Mouse (Mus musculus) forebrain, embryonic 15.5 days (tissue): Measurements from ENCODE around the gene Nup85. TPM values are rescaled to one million over a fixed set of nuclear protein-coding genes. Genes with fewer than 3 reads are reported as not detected.
A peak's percentile ranks its signal among the peaks of the same experiment; 100 is the strongest.

Experiments
- ATAC-seq: fragments of 200-750 bp; cut with Nextera tagmentation; replicated peaks from 2 replicates; pipeline ENCODE4 v1.8.0; 2017; ENCODE audit warnings: mild to moderate bottlenecking, moderate TSS enrichment, moderate library complexity
- H3K27ac ChIP-seq: fragments of 300-500 bp; sonication (generic); replicated peaks from 2 replicates; pipeline ENCODE4 v1.5.1; 2015; ENCODE audit warnings: mild to moderate bottlenecking, inconsistent platforms
- H3K27me3 ChIP-seq: fragments of 300-500 bp; sonication (generic); 2 replicates; pipeline ENCODE4 v1.6.1; 2015; ENCODE audit warnings: inconsistent platforms
- H3K36me3 ChIP-seq: fragments of 300-500 bp; sonication (generic); 2 replicates; pipeline ENCODE4 v1.6.1; 2015; ENCODE audit warnings: mild to moderate bottlenecking, inconsistent platforms
- H3K4me1 ChIP-seq: fragments of 300-500 bp; sonication (generic); 2 replicates; pipeline ENCODE4 v1.6.1; 2015; ENCODE audit warnings: inconsistent platforms
- H3K4me2 ChIP-seq: fragments of 300-500 bp; sonication (generic); replicated peaks from 2 replicates; pipeline ENCODE4 v1.6.1; 2015; ENCODE audit warnings: mild to moderate bottlenecking, inconsistent platforms
- H3K4me3 ChIP-seq: fragments of 300-500 bp; sonication (generic); 2 replicates; pipeline ENCODE4 v1.5.1; 2015; ENCODE audit warnings: mild to moderate bottlenecking, inconsistent platforms
- H3K9ac ChIP-seq: fragments of 300-500 bp; sonication (generic); replicated peaks from 2 replicates; pipeline ENCODE4 v1.6.1; 2015; ENCODE audit warnings: mild to moderate bottlenecking, inconsistent platforms
- H3K9me3 ChIP-seq: fragments of 300-500 bp; sonication (generic); 2 replicates; pipeline ENCODE4 v1.6.1; 2016; ENCODE audit warnings: inconsistent platforms
- WGBS: fragments of 180-500 bp; shearing (Covaris S2); methylation state at CpG from one replicate; pipeline ENCODE4 v1.1.7; 2015; ENCODE audit warnings: mixed read lengths; 5-methylcytosine and 5-hydroxymethylcytosine counted together
- polyA plus RNA-seq: library from polyadenylated mRNA; unstranded; fragments of >200 nt; fragmentation: Nextera tagmentation; extraction: Ambion mirVana; gene quantifications from 2 replicates; pipeline ENCODE4 v1.2.1, GENCODE M21; 2015

Nup85 gene
- polyA plus RNA-seq, 1 experiment from 2014 or later: 127 TPM

- no peak overlapping the region for H3K9ac ChIP-seq
- H3K27me3 ChIP-seq: no peaks in the 10 kb centered on the region
- H3K9me3 ChIP-seq: no peaks in the 10 kb centered on the region
- no peak overlapping the region for H3K4me2 ChIP-seq
- peaks cover 34% of the 10 kb centered on the region for H3K4me1 ChIP-seq
- peaks cover 29% of the 10 kb centered on the region for H3K36me3 ChIP-seq
- no peak overlapping the region for H3K27ac ChIP-seq
- WGBS: 94% methylated on average over 18 of the region's 18 CpGs
- no peak overlapping the region for H3K4me3 ChIP-seq
- ATAC-seq: no peak
These were observed 42.5 kb downstream of the Nup85 start for GRCm38 (mm10) chr11:115606733-115607132.

GRCm38 (mm10) chr11:115608421-115609399, 44.5 kb downstream of the Nup85 start:
- Histone ChIP-seq H3K27ac (no peak overlapping the region), H3K9me3 (no peaks in the 10 kb centered on the region), H3K4me2 (no peak overlapping the region), H3K9ac (no peak overlapping the region), H3K4me3 (no peak overlapping the region), H3K36me3 (peaks cover 29% of the 10 kb centered on the region), H3K4me1 (peaks cover 35% of the 10 kb centered on the region), H3K27me3 (no peaks in the 10 kb centered on the region)
- no peak for ATAC-seq
- WGBS: 86% methylated on average over 23 of the region's 23 CpGs

- Histone ChIP-seq H3K27ac (no peak overlapping the region), H3K4me2 (no peak overlapping the region), H3K4me1 (peaks cover 31% of the 10 kb centered on the region), H3K36me3 (peaks cover 29% of the 10 kb centered on the region), H3K9me3 (no peaks in the 10 kb centered on the region), H3K27me3 (no peaks in the 10 kb centered on the region), H3K4me3 (no peak overlapping the region), H3K9ac (no peak overlapping the region)
- 81% methylated on average over 3 of the region's 3 CpGs for WGBS
- ATAC-seq: no peak
These were observed 45.3 kb downstream of the Nup85 start for GRCm38 (mm10) chr11:115609576-115609975.

DNA sequence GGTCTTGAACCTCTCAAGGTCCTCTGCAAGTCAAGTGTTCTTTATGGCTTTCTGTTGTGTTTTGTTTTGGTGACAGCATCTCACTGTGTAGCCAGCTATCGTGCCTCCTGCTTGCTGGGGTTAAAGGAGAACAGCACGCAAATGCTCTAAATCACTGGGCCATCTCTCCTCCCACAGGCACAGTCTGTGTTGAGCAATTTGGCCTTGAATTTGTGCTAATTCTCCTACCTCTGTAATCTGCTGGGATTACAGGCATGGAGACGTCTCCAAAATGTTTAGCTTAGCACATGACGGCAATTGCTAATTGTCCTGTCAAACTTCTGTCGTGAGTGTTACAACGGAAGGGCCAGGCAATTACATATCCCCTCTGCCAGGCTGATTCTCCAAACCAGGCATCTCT, 46.9 kb downstream of the Nup85 start:
- H3K4me3 ChIP-seq: no peak overlapping the region
- 71% methylated on average over 6 of the region's 6 CpGs for WGBS
- no peaks in the 10 kb centered on the region for H3K9me3 ChIP-seq
- no peaks in the 10 kb centered on the region for H3K27me3 ChIP-seq
- H3K4me1 ChIP-seq: peaks cover 18% of the 10 kb centered on the region
- H3K27ac ChIP-seq: no peak overlapping the region
- ATAC-seq: no peak
- no peak overlapping the region for H3K4me2 ChIP-seq
- no peak overlapping the region for H3K9ac ChIP-seq
- peaks cover 33% of the 10 kb centered on the region for H3K36me3 ChIP-seq

DNA sequence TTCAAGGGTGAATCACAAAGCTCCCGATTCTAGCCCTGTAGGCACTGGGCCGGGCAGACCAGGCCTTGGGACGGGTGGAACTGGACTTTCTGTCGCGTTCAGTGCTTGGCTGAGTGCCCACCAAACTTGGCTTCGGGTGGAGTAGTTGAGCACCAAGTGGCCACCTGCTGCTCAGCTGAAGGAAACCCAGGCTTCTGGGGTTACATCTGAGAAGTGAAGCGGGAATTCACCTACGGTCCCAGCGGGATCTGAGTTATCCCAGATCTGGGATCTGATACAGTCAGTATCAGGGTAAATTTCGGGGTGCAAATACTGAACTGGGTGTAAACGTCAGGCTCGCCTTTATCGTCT, 47.8 kb downstream of the Nup85 start:
- Histone ChIP-seq H3K4me3 (peak overlapping the region; percentile 70), H3K27ac (peak overlapping the region; percentile 66), H3K27me3 (no peaks in the 10 kb centered on the region), H3K36me3 (peaks cover 26% of the 10 kb centered on the region), H3K9ac (peak overlapping the region; percentile 65), H3K4me1 (peaks cover 18% of the 10 kb centered on the region), H3K9me3 (no peaks in the 10 kb centered on the region), H3K4me2 (peak overlapping the region; percentile 93)
- no peak; the same call in 1 of the 2 replicates for ATAC-seq
- WGBS: 2% methylated on average over 13 of the region's 13 CpGs

- Histone ChIP-seq H3K9ac (peak within 1 kb of the TSS; percentile 65), H3K36me3 (peaks cover 21% of the 10 kb centered on the region; the same call in 1 of the 2 replicates), H3K27me3 (no peaks in the 10 kb centered on the region), H3K4me3 (peak within 1 kb of the TSS; percentile 70), H3K9me3 (no peaks in the 10 kb centered on the region), H3K27ac (peak within 1 kb of the TSS; percentile 77), H3K4me2 (peak within 1 kb of the TSS; percentile 93), H3K4me1 (peaks cover 18% of the 10 kb centered on the region)
- 1% methylated on average over 67 of the region's 80 CpGs for WGBS
- peak; percentile 75 for ATAC-seq
These were observed 48.3 kb downstream of the Nup85 start, which contains the start of gene Mif4gd for GRCm38 (mm10) chr11:115612410-115613137. Gene Mif4gd (minus strand): TSS chr11:115612969.

DNA sequence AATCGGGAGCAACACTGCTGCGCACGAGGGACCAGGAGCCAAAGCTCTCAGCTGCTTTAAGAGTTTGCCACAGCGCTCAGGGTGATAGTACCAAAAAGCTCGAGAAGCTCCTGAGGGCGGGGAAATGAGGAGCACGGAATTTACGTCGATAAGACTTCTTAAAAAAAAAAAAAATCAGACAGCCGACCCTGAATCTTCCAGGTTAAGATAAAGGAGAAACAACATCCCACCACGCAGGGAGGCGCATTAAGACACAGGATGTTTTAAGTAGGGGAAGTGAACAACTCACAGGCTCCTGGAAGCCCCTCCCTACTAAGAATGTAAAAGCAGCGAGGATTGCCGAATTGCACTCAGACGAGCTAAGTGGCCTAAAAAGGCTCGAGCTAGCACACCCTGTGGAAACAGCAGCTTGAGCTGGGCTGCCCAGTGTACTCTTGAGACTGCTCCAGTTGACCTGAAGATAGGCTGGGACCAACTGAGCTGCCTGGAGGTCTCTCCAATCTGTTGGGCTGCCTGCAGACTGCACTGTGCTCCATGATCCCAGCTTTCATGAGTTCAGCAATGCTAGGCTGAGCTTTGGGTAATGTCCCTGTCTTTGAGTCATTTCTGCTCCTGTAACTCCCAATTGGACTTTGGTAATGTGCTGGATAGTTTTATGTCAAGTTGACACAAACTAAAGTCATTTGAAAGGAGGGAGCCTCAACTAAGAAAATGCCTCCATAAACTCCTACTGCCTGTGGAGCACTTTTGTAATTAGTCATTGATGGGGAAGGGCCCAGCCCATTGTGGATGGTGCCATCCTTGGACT, 49.1 kb downstream of the Nup85 start:
- no peak for ATAC-seq
- no peaks in the 10 kb centered on the region for H3K9me3 ChIP-seq
- H3K4me1 ChIP-seq: peaks cover 18% of the 10 kb centered on the region
- peak overlapping the region; percentile 70 for H3K4me3 ChIP-seq
- peak overlapping the region; percentile 65 for H3K9ac ChIP-seq
- peak overlapping the region; percentile 77 for H3K27ac ChIP-seq
- 0% methylated on average over 16 of the region's 16 CpGs for WGBS
- H3K4me2 ChIP-seq: peak overlapping the region; percentile 93
- H3K36me3 ChIP-seq: peaks cover 15% of the 10 kb centered on the region; the same call in 1 of the 2 replicates
- H3K27me3 ChIP-seq: no peaks in the 10 kb centered on the region

- Histone ChIP-seq H3K27ac (no peak overlapping the region), H3K9ac (no peak overlapping the region), H3K27me3 (no peaks in the 10 kb centered on the region), H3K4me3 (no peak overlapping the region), H3K9me3 (no peaks in the 10 kb centered on the region), H3K4me2 (no peak overlapping the region), H3K36me3 (peaks cover 13% of the 10 kb centered on the region; the same call in 1 of the 2 replicates), H3K4me1 (peaks cover 18% of the 10 kb centered on the region)
- no peak for ATAC-seq
- WGBS: 85% methylated on average over 10 of the region's 10 CpGs
These were observed 50.3 kb downstream of the Nup85 start for GRCm38 (mm10) chr11:115614346-115615107.

DNA sequence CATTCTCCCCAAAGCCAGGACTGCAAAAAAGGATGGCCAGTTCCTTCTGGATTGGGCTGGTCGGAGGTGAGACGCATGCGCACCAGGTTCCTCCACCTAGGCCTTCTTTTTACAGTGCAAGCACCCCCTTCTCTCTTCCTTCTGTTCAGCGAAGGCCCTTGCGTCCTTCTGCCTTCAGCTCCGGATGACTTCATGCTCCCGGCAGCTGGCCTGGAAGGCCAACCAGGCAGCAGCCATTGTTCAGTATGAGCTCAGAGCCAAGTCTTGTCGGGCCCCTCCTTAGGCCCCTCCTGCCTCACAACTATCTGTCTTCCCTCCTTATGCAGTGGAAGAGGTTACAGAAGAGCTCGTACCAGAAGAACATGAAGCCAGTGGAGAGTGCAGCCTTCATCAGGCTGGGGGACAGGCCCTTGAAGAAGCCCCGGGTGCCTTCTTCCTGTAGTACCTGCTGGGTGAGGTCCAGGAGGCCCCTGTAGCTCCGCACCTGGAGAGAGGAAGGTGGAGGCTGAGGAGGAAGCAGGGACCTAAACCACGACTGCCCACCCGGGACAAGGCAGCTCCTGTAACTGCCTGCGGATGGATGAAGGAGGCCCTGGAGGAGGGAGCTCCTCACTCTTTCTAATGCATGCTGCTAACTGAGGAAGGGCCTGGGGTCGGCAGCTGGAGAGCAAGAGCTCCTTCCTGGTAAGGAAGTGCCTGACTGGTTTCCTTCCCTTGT, 51.0 kb downstream of the Nup85 start:
- 86% methylated on average over 15 of the region's 15 CpGs for WGBS
- no peaks in the 10 kb centered on the region for H3K9me3 ChIP-seq
- no peak overlapping the region for H3K9ac ChIP-seq
- no peak for ATAC-seq
- no peaks in the 10 kb centered on the region for H3K27me3 ChIP-seq
- peaks cover 13% of the 10 kb centered on the region; the same call in 1 of the 2 replicates for H3K36me3 ChIP-seq
- peaks cover 18% of the 10 kb centered on the region for H3K4me1 ChIP-seq
- no peak overlapping the region for H3K4me2 ChIP-seq
- no peak overlapping the region for H3K4me3 ChIP-seq
- no peak overlapping the region for H3K27ac ChIP-seq

GRCm38 (mm10) chr11:115615875-115616274, 51.6 kb downstream of the Nup85 start:
- H3K36me3 ChIP-seq: peaks cover 18% of the 10 kb centered on the region

More at GRCm38 (mm10) chr11:115615875-115616274, 51.6 kb downstream of the Nup85 start:
- 86% methylated on average over 6 of the region's 6 CpGs for WGBS
- no peaks in the 10 kb centered on the region for H3K9me3 ChIP-seq
- no peak overlapping the region for H3K9ac ChIP-seq
- no peaks in the 10 kb centered on the region for H3K27me3 ChIP-seq
- peaks cover 18% of the 10 kb centered on the region for H3K4me1 ChIP-seq
- no peak overlapping the region for H3K4me3 ChIP-seq
- no peak overlapping the region for H3K27ac ChIP-seq
- no peak for ATAC-seq
- no peak overlapping the region for H3K4me2 ChIP-seq
